Mouse (Mus musculus) adrenal gland, postnatal 25 days (tissue): ENCODE data around the gene Gfi1. TPM values are rescaled to one million over a fixed set of nuclear protein-coding genes. Genes with fewer than 3 reads are reported as not detected.

Experiments used
- DNase-seq: peaks from one replicate; pipeline ENCODE4 v3.0.0; 2021; ENCODE audit warnings: mixed read lengths
- total RNA-seq: library from RNA; stranded (reverse); gene quantifications from 2 replicates; pipeline ENCODE4 v1.2.3, GENCODE M21; 2021

The Gfi1 gene
- total RNA-seq, 1 experiment from 2014 or later = not detected

DNA sequence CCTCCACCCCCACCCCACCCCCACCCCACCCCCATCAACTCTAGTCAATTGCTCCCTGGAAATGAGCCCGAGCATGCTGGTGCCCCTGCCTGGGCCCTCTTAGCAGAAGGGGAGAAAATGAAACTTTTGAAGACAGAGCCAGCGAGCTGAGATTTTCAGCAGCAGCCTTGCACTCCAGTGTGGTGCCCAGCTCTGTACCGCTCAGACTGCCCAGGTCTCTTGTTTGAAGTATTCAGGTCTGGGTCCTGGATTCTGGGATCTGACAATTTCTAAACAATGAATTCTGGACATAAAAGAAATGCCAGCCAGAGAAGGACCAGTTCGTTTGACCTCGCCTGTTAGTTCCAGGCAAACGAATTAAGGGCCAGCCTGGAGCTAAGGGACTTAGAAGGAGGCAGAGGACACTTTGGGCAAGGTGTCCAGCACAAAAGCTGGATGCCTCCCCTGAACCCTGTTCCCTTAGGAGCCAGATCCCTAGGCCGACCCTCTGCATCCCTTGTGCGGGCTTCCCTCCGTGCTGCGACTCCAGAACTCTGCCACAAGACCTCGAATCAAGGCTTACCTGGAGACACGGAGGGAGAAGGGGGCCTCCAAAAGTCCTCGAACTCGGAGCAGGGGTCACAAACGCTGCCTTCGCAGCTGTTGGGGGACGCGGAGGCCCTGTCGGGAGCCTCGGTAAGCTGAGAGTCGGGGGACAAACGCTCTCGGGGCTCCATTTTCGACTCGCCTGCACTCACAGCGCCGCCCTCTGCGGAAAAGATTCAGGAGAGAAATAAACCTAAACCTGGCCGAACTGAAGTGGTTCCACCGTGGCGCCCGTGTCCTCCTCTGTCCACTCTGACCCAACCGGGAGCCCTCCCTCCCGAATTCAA is 2.9 kb downstream of the Gfi1 start:
- peak; percentile 3 for DNase-seq

DNA sequence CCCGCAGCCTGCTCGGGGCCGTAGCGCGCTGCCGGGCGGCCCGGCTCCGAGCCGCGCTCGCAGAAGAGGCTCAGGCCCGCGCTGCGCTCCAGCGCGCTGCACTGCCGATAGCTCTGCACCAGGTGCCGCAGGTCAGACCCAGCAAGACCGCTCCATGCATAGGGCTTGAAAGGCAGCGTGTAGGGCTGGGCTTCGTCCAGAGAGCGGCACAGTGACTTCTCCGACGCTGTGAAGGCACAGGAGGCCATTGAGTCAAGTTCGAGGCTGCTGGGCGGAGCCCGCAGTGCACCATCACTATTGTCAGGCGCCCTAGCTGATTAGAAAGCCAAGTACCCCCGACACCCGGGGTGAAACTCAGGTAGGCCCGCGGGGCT is 4.2 kb downstream of the Gfi1 start:
- DNase-seq = no peak

DNA sequence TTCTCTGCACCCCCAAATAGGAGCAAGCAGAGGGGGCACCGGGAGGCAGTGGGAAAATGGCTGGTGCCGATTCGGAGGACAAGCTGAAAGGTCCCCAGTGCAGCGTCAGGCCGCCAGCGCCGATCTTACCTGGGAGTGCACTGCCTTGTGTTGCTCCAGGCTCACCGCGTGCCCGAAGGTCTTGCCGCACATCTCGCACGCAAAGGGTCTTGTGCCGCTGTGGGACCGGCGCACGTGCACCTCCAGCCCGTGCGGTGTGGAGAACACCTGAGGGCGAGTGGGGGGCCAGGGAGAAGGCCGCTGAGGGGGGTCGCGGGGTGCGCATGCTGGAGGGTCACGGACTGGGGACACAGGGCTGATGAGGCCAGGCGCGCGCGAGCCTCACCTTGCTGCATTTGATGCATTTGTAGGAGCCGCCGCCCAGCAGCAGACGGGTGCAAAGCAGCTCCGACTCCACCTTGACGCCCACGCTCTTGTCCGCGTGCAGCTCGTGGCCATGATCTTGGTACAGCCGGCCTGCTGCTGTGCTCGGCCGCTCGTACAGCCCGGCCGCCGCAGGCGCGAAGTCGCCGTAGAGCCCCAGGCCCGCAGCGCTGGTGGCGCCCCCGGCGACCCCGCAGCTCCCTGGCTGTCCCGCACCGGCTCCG is 4.7 kb downstream of the Gfi1 start:
- no peak for DNase-seq

DNA sequence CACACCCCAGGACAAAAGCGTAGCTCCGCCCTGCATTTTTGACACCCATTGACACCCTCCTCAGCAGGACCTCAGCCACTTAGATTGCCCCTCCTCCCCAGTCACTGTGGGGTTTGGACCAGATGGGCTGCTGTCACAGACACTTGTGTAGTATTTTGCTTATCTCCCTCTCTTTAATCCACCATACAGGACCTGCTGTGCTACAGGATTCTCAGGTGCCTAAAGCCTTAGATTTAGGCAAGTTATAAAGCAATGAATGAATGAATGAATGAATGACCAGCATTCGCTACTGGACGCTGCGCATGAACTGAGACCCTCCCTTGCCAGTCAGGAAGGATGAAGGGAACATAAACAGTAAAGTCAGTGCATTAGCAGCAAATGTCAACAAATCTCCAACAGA is 5.3 kb downstream of the Gfi1 start:
- DNase-seq = no peak

DNA sequence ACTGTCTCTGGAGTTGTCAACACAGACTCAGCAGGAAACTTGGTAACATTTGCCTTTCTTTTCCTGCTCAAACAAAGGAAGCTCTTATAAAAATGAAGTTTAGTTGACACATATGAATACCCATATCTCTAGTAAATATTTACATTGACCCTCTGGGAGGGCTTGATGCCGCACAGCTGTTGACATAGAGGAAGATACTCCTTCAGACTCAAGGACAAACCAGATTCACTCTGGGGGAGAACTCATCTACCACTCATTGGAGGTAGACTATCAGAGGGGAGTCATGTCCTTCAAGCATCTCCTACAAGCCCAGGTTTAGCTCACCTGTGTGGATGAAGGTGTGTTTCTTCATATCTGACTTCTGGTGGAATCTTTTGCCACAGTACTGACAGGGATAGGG is 6.0 kb downstream of the Gfi1 start:
- DNase-seq = no peak

DNA sequence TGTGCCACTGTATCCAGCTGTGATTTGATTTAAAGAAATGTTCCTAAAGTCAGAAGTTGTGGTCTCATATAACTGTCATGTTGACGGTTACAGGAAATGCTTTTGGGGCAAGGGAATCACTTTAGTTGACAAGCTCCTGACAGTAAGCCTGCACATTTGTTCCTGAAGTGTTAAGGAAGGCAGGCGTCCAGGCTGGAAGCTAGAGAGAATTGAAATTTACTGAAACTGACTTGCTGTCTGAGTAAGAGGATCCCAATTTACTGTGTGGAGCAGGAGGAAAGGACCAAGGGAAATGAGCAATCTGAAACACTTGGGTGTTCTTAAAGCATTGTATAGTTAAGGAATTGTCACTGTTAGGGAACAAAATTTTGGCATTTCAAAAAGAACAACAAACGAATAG is 6.6 kb downstream of the Gfi1 start:
- DNase-seq = no peak

DNA sequence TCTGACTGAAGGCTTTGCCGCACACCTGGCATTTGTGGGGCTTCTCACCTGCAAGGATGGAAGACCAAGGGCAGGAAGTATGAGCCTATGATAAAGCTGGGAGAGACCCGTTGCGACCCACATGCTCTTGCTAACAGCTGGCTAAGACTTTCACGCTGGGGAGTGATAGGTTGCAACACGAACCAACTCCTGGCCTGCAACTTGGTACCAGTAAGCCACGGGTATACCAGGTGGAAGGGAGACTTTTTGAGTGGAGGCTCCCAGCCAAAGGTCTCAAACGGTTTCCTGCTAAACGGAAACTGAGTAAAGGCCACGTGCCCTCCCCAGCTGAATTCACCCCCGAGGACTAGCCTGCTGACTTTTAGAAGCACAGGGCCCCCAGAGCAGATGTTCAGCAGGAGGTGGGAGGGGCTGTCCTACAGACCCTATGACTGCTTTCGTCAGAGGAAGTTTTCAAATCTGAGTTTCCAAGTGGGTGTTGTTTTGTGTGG is 7.9 kb downstream of the Gfi1 start:
- no peak for DNase-seq

DNA sequence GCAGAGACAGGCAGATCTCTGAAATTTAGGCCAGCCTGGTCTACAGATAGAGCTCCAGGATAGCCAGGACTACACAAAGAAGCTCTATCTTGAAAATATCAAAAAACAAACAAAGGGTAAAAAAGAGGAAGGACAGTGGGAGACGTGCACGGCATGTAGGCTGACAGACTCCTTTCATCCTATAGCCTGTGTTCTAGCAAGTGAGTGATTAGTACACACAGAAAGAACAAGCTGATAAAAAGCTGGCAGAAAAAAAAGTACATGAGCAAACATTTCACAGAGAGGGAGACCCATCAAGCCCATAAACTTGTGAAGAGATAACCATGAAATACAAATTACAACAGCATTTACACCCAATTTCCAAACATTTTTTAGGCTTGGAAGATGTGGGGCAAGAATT is 14.1 kb downstream of the Gfi1 start:
- no peak for DNase-seq

DNA sequence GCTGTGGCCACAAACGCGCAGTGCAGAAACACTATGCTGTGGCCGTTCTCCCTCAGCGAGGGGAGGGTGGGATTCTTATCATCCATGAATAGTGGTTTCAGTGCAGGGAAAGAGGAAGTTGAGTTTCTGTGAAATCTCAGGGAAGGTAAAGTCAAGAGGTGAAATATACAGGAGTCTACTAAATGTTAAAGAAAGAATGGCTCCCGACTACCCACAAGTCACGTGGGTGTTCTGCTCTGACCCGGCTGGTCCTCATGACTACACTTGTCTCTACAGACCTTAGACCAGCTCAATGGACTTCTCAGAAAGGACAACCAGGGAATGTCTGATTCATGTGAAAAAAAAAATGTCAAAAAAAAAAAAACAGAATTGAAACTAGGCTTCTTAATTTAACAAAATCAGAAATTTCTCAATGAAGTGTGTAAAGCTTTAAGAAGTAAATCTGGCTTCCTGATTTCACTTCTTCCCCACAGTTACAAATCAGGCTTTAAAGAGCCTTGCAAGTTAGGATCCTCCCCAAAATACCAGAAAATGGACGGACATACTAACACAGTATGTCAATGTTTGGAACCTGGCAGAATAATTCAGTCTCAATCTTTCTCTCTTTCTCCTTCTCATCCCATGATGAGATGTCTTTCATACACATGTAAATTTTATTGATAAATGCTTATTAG is 17.6 kb downstream of the Gfi1 start:
- DNase-seq = no peak

DNA sequence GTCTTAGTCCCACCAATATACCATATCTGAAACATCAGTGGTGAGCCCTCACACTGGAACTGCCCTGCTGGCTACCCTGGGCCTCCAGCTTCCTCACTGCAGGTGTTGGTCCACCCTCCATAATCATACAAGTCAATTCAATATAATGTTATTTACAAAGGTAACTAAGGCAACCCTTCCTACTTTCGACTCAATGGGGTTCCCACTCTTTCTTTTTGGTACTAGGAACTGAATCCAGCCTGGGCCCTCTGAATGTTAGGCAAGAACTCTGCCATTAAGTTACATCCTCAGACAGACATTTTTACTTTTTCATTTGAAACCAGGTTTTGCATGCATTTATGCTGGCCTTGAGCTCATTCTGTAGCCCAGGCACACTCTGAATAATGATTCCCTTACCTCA is 19.6 kb downstream of the Gfi1 start:
- no peak for DNase-seq

DNA sequence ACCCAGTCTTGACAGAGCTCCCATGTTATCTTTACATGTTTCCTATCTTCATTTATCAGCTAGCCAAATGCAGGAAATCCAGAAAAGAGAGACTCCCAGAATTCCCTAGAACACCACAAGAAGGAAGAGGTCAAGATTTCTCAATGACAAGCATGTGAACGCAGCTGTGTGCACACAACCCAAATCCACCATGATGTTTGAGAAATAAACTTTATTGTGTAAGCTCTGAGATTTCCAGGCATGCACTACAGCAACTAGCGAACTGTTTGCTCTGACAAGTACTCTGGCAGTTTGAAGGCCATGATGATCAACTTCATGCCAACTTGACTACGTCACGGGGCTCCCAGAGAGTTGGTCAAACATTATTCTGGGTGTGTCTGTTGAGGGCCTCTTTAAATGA is 20.1 kb downstream of the Gfi1 start:
- DNase-seq = no peak

DNA sequence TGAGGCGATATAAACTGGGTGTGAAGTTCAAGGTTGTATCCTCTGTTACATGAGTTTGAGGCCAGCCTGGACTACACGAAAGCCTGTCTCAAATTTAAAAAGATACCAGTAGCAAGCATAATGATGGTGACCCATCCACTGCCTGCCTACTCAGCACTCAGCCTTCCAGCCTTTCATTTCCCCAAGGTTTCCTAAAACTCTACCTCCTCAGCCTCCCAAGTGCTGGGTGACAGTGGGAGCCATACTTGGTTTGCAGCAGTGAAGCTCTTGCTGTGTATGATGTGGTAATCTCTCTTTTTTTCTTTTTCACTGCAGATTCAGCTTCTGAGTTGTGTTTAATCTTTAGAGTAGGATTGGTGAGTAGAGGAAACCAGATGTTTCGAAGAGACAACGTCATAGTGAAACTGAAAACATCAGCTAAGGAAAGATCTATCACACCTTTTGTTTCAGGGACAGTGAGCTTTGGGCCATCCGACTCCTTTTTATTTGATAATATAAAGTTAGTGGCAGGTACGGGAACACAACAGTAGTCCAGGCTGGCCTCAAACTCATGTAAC is 22.6 kb downstream of the Gfi1 start:
- no peak for DNase-seq

DNA sequence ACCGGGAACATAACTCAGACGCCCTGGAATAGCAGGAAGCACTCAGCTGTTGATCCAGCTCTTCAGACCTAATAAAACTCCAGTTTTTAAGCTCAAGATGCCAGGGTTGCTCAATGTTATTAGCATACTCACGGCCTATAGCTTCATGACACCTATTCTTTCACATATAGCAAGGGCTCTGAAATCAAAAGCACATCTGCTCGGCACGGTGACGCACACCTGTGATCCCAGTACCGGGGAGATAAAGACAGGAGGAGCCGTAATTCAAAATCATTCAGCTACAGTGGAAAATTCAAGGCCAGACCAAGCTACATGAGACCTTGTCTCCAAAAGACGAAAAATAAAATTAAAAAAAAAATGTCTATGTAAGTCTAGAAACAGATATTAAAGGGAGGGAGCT is 24.2 kb downstream of the Gfi1 start:
- no peak for DNase-seq

DNA sequence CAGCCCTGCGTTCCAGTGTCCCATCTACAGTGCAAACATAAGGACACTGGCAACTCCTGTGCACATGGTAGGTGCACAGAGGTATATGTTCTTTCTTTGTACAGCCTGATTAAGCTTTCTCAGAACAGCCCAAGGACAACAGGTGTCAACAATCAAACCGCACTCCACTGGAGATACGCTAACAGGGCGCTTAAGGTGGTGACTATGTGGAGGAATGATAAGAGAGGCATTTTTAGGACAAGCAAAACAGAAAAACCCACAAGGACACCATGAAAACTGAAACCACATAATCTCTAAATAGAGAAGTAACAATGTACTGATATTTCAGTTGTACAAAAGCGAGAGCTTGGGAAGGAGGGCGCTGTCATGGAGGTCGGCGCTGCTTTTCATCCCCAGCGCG is 25.0 kb downstream of the Gfi1 start:
- no peak for DNase-seq

DNA sequence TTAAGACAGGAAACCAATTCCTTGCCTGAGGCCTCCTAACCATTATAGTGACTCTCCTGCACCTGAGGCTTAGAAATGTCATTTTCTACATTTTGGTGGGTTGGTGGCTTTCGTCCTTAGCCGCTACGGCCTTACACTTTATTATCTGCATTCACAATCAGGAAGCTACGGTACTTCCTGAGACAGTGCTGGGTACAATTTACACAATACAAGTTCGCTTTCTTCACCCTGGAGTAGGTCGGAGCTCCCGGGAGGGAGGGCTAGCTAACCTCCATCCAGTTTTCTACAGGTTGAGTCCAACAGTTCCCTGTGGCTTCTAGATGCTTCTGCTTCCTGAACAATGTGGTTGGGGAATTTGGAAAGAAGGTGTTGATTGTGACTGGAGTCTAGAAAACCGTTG is 26.9 kb downstream of the Gfi1 start:
- no peak for DNase-seq

DNA sequence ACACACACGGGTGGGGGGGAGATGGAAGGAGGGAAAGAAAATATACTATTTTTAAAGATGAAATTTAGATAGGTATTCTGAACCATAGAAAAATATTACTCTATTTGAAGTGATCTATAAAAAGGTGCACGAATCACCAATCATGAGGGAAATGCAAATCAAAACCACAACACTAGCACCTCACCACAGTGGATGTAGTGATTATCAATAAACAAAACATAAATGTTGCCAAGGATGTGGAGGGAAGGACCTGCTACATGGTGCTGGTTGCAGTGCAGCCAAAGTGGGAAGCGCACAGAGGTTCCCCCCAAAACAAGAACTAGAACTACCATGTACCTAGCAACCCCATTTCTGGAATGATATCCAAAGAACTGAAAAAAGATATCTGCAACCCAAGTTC is 30.8 kb downstream of the Gfi1 start:
- no peak for DNase-seq

DNA sequence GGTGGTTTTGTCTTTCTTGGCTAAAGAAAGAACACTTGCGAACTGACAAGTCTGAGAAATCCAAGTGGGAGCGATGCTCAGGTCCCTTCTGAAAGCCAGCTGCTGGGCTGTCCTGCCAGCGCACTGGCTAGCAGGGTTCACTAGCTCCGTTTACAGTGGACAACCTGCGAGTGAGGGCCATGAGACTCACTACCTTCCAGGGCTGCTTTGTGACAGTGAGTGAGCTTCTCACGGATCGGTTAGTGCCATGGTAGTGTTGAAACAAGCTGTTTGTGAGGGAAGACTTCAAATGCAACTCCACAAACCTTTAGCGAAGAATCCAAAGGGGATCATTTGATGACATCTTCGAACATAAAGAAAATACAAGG is 37.4 kb downstream of the Gfi1 start:
- DNase-seq = no peak

DNA sequence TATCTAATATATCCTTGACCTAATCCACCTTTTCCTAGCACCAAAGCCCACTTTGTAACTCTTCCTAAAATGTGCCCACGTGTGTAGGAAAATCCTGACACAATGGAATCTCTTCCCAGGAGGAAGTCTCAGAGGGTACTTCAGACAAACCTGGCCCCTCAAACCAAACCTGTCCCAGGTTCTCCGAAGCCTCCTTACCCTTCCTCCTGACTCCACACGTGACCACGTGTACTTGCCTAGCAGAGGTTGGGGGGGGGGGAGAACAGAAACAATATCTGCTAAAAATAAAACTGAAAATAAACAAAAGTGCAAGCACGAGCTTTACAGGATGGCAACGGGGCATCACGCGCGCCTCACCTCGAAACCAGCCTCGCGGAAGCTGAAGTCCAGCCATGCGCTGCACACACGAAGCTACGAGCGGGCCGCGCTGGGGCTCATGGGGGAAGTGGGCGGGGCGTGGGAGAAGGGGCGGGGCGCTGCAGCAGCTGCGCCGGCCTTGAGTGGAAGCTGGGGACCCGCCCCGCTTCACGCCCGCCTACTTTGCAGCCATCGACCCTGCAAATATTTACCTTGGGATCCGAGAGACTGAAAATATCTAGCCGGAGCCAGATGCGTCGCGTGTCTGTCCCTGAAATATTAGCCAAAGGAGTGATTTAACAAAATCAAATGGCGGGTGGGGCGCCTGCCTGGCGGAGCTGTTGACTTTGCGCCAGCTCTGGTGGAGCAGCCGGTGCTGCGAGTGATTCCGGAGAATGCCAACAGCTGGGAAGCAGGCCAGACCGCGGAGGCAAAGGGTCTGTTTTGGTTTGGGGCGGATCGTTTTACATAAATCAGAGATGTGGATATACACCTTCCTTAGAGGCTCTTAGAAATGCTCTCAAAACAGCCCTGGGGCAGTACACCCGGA is 38.0 kb downstream of the Gfi1 start:
- DNase-seq = peak; percentile 68

DNA sequence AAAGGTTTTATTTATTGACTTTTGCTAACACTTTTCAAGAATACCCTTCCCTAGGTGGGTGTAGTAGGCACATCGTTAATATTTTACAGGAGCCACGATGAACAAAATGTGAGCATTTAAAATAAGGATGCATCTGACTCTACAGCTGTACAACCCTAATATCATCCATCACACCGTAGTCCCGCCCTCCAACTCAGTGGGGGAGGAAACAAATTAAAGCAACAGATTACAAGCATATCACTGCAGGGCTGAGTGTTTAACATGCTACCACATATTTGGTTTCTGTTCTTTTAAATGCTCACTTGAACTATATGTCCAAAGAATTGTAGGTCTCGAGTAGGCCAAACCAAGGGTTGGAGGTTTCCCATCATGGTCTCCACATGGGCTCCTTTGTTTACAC is 38.7 kb downstream of the Gfi1 start:
- DNase-seq = no peak

DNA sequence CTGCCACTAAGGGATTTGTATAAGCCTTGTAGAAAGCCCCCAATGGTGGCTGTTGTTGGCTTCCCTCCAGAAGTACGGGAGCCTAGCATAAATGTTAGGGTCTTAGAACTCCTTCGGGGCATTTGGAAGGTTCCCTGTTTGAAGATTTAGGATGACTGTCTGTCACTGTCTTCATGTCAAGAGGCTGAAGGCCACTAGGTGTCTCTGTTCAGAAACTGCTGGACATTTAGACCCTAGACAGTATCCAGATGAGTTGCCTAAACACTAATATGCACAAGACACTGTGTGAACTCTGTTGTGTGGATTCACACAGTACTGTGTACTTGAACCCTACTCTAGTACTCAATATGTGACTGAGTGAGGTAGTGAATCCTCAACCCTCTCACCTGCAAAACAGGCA is 41.5 kb downstream of the Gfi1 start:
- DNase-seq = no peak

DNA sequence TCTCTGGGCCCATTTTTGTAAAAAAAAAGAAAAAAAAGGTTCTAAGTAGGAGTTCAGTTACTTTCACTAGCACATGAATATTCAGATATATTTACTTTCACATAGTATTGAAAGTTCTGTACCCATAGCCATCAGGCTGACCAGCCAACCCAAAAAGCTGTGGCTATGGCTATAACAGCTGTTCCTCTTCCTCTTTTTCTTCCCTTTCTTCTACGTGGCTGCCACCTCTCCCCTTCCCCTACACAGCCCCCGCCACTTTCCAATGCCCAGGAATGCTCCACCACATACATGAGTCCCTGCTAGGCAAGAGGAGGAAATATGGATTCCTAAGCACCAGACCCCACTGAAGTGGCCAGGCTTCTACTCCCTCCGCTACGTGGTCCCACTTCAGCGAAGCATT is 44.5 kb downstream of the Gfi1 start:
- no peak for DNase-seq

DNA sequence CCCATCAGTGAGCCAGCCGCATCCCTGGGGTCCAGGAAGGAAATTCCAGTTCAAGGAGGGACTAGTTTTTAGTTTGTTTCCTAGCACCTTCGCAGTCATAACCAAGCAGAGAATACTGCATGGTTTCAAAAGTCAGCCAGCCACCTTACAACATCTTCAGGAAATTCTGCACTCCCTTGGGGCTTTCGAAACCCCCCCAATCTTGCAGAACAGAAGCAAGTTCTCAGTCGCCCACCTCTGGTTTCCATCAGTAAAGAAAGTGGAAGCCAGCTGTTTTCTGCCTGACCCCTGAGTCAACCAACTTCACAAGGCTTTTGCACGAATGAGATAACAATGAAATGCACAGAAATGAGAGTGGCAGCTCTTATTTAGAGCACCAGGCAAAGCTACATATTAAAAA is 47.4 kb downstream of the Gfi1 start:
- DNase-seq = no peak
